Mouse (Mus musculus): ENCODE measurements at regions not wholly inside any gene's neighbourhood (a gene's known extent, or its start where the extent isn't known, plus 50 kb on each side); places are given as distances from the start of the nearest gene placed in this dataset. TPM values are rescaled to one million over a fixed set of nuclear protein-coding genes. Genes with fewer than 3 reads are reported as not detected.

DNA sequence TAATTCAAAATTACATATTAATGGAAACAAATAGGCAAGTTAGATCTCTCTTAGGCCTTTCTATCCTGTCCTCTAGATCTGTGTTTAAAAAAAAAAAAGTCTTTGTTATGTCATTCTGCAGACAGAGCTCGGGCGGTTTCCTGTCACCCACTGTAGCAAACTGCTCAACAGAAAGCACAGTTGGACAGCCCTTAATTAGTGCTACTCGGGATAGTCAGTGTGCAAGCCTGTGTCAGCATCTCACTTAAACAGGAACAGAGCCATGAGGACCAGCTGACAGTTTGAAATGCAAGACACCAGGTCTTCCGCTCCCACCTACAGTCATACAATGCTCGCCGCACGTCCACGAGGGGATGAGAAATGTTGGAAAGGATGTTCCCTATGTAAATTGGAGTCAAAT, 170.5 kb downstream of the Nr4a2 start:
- no peak overlapping the region for H3K9ac ChIP-seq (ENCODE audit: low read length)
- H3K36me3 ChIP-seq (ENCODE audit: control insufficient read depth, insufficient read depth, low read length): no peaks in the 10 kb centered on the region
- no peak overlapping the region for H3K4me3 ChIP-seq (ENCODE audit: low read length)
- no peak overlapping the region for H3K4me2 ChIP-seq (ENCODE audit: low read depth, low read length)
- no peak overlapping the region for H3K27ac ChIP-seq (ENCODE audit: low read length)
- H3K27me3 ChIP-seq (ENCODE audit: control insufficient read depth, insufficient read depth, low read depth, low read length): no peaks in the 10 kb centered on the region
- no peaks in the 10 kb centered on the region for H3K9me3 ChIP-seq (ENCODE audit: control insufficient read depth, low read length)
- no peak for ATAC-seq (ENCODE audit: low read depth)
- 74% methylated on average over 8 of the region's 8 CpGs for WGBS
- H3K4me1 ChIP-seq (replicated peaks; ENCODE audit: control insufficient read depth, insufficient read depth, low read length): no peaks in the 10 kb centered on the region

DNA sequence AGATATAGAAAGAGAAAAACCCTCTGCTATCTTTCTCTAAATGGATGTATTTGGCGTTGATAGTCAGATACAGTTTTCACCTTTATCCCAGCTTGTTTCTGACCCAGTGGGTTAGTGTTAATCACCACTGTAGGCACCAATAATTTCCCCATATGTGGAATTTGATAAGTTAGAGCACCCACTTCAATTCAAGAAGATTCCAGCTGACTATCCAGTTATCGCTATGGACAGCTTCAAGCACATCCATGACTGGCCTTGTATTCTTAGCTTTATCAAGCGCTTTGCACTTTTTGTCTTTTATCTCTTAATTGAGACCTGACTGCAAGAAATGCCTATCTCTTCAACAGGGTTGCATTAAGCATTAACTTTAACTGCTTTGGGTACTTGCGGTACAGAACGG, 211.3 kb downstream of the Nr4a2 start:
- no peak for ATAC-seq (ENCODE audit: low read depth)
- no peak overlapping the region for H3K9ac ChIP-seq (ENCODE audit: low read length)
- H3K9me3 ChIP-seq (ENCODE audit: control insufficient read depth, low read length): no peaks in the 10 kb centered on the region
- WGBS: 83% methylated on average over 5 of the region's 5 CpGs
- no peaks in the 10 kb centered on the region for H3K36me3 ChIP-seq (ENCODE audit: control insufficient read depth, insufficient read depth, low read length)
- H3K4me1 ChIP-seq (replicated peaks; ENCODE audit: control insufficient read depth, insufficient read depth, low read length): no peaks in the 10 kb centered on the region
- H3K27ac ChIP-seq (ENCODE audit: low read length): no peak overlapping the region
- H3K4me3 ChIP-seq (ENCODE audit: low read length): no peak overlapping the region
- H3K4me2 ChIP-seq (ENCODE audit: low read depth, low read length): no peak overlapping the region
- H3K27me3 ChIP-seq (ENCODE audit: control insufficient read depth, insufficient read depth, low read depth, low read length): no peaks in the 10 kb centered on the region

DNA sequence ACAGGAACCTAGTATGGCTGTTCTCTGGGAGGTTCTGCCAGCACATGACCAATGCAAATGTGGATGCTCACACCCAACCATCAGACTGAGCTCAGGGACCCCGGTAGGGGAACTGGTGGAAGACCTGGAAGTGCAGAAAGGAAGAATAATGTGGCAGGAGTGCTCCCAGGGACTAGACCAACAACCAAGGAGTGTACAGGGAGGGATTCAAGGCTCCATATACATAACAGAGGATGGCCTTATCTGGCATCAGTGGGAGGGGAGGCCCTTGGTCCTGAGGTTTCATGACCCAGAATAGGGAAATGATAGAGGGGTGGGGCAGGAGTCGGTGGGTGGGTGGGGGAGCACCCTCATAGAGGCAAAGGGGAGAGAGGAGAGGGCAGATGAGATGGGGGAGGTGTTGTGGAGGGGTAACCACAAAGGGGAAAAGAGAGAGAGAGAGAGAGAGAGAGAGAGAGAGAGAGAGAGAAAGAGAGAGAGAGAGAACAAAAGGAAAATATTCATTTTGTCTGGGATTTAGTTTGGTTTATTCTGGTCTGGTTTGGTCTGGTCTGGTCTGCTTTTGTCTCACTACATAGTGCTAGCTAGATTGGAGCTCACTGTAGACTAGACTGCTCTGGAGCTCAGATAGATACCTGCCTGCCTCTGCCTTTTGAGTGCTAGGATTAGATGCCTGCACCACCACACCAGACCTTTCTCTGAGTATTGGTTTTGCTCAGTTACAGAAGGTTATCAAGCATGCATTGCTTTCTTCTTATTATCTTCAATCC, 214.5 kb downstream of the Nr4a2 start:
- H3K27me3 ChIP-seq (ENCODE audit: control insufficient read depth, insufficient read depth, low read depth, low read length): no peaks in the 10 kb centered on the region
- H3K27ac ChIP-seq (ENCODE audit: low read length): no peak overlapping the region
- no peak overlapping the region for H3K4me2 ChIP-seq (ENCODE audit: low read depth, low read length)
- no peaks in the 10 kb centered on the region for H3K9me3 ChIP-seq (ENCODE audit: control insufficient read depth, low read length)
- no peak overlapping the region for H3K4me3 ChIP-seq (ENCODE audit: low read length)
- WGBS: 82% methylated on average over 2 of the region's 2 CpGs
- no peaks in the 10 kb centered on the region for H3K4me1 ChIP-seq (replicated peaks; ENCODE audit: control insufficient read depth, insufficient read depth, low read length)
- ATAC-seq (ENCODE audit: low read depth): no peak
- no peaks in the 10 kb centered on the region for H3K36me3 ChIP-seq (ENCODE audit: control insufficient read depth, insufficient read depth, low read length)
- H3K9ac ChIP-seq (ENCODE audit: low read length): no peak overlapping the region

DNA sequence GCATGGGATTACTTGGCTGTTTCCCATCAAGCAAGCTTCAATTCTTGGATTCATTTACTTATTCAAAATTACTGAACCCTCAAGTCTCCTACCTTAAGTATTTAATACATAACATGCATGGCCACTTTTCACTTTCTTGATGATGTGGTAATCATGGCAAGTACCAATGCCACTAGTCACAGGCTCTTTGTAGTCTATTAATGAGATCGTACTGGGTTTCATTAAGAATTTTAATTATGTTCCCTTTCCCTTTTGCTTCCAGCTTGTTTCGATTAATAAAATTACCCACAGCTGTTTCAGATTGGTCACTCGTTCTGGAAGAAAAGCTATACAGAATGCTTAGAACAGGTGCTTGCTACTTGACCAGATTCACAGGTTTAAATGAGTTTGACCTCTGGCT, 238.6 kb downstream of the Nr4a2 start:
- Histone ChIP-seq H3K27ac (ENCODE audit: low read length) (no peak overlapping the region), H3K27me3 (ENCODE audit: control insufficient read depth, insufficient read depth, low read depth, low read length) (no peaks in the 10 kb centered on the region), H3K4me2 (ENCODE audit: low read depth, low read length) (no peak overlapping the region), H3K9ac (ENCODE audit: low read length) (no peak overlapping the region), H3K4me1 (replicated peaks; ENCODE audit: control insufficient read depth, insufficient read depth, low read length) (no peaks in the 10 kb centered on the region), H3K36me3 (ENCODE audit: control insufficient read depth, insufficient read depth, low read length) (no peaks in the 10 kb centered on the region), H3K4me3 (ENCODE audit: low read length) (no peak overlapping the region), H3K9me3 (ENCODE audit: control insufficient read depth, low read length) (no peaks in the 10 kb centered on the region)
- WGBS: 73% methylated on average over 3 of the region's 3 CpGs
- ATAC-seq (ENCODE audit: low read depth): no peak

DNA sequence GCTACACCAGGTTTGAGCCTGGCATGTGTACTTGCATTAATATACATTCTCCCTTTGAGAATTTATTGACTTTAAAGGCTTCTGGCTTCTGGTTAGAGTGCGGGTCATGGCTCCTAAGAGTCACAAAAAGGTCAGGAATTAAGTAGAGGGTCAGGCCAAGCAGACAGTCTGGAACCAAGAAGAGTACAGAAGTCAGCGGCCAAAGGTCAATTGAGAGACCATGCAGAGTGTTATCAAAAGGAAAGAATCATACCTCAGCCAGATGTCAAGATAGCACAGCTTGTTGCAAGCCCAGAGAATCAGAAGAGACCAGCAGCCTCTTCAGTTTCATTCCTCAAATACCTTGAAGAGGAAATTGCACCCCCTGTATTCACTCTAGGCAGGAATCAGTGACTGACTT, 263.0 kb downstream of the Nr4a2 start:
- Histone ChIP-seq H3K27ac (ENCODE audit: low read length) (no peak overlapping the region), H3K27me3 (ENCODE audit: control insufficient read depth, insufficient read depth, low read depth, low read length) (no peaks in the 10 kb centered on the region), H3K9ac (ENCODE audit: low read length) (no peak overlapping the region), H3K4me1 (replicated peaks; ENCODE audit: control insufficient read depth, insufficient read depth, low read length) (no peaks in the 10 kb centered on the region), H3K4me3 (ENCODE audit: low read length) (no peak overlapping the region), H3K36me3 (ENCODE audit: control insufficient read depth, insufficient read depth, low read length) (no peaks in the 10 kb centered on the region), H3K4me2 (ENCODE audit: low read depth, low read length) (no peak overlapping the region), H3K9me3 (ENCODE audit: control insufficient read depth, low read length) (no peaks in the 10 kb centered on the region; the same call in 1 of the 2 replicates)
- no peak for ATAC-seq (ENCODE audit: low read depth)
- WGBS: 23% methylated on average over 2 of the region's 2 CpGs

DNA sequence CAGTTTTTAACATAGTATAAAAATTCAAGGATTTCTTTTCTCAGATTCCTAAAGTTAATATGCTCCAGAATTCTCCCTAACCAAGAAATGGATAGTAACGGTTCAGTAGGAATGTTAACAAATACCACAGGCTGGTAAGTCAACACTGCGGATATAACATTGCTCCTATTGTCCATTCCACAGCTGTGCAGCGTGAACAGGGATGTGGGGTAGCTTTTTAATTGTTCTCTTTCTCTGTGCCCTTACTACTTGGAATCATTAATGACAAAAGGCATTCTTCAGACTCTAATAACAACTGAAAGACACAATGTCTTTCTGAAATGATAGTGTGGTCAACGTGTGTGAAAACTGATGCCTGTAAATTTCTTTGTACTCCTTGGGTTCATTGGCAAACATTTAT, 303.3 kb downstream of the Nr4a2 start:
- H3K9ac ChIP-seq (ENCODE audit: low read length): no peak overlapping the region
- no peak for ATAC-seq (ENCODE audit: low read depth)
- WGBS: 60% methylated on average over 4 of the region's 4 CpGs
- H3K4me2 ChIP-seq (ENCODE audit: low read depth, low read length): no peak overlapping the region
- H3K4me3 ChIP-seq (ENCODE audit: low read length): no peak overlapping the region
- no peaks in the 10 kb centered on the region for H3K36me3 ChIP-seq (ENCODE audit: control insufficient read depth, insufficient read depth, low read length)
- H3K4me1 ChIP-seq (replicated peaks; ENCODE audit: control insufficient read depth, insufficient read depth, low read length): no peaks in the 10 kb centered on the region
- no peaks in the 10 kb centered on the region for H3K9me3 ChIP-seq (ENCODE audit: control insufficient read depth, low read length)
- no peaks in the 10 kb centered on the region for H3K27me3 ChIP-seq (ENCODE audit: control insufficient read depth, insufficient read depth, low read depth, low read length)
- no peak overlapping the region for H3K27ac ChIP-seq (ENCODE audit: low read length)

DNA sequence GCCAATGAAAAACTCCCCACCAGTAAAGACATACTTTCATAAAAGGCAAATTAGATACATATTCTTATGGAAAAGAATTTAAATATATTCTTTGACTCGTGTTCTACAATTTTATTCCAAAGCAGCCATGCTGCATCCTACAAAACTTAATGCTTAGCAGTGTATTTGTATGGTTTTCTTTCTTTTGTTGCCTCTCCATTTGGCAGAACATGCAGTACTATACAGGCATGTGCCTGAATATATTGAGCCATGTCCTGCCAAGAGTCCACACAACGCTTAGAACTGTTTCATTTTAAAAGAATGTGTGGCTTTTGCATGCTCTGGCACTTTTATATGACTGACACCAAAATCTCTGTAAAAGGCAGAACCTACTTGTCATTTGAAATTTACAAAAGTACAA, 339.0 kb downstream of the Nr4a2 start:
- Histone ChIP-seq H3K36me3 (ENCODE audit: control insufficient read depth, insufficient read depth, low read length) (no peaks in the 10 kb centered on the region), H3K27me3 (ENCODE audit: control insufficient read depth, insufficient read depth, low read depth, low read length) (no peaks in the 10 kb centered on the region), H3K4me1 (replicated peaks; ENCODE audit: control insufficient read depth, insufficient read depth, low read length) (no peaks in the 10 kb centered on the region), H3K4me2 (ENCODE audit: low read depth, low read length) (no peak overlapping the region), H3K9ac (ENCODE audit: low read length) (no peak overlapping the region), H3K4me3 (ENCODE audit: low read length) (no peak overlapping the region), H3K27ac (ENCODE audit: low read length) (no peak overlapping the region), H3K9me3 (ENCODE audit: control insufficient read depth, low read length) (no peaks in the 10 kb centered on the region)
- 74% methylated on average over 2 of the region's 2 CpGs for WGBS
- no peak for ATAC-seq (ENCODE audit: low read depth)

Small RNA genes lying in the stretch of these regions (microRNA-seq; reads per million reads assigned to microRNA genes)
- gene Mir195b: not detected

All from lung, embryonic 16.5 days (tissue).